Mouse (Mus musculus) cerebellum, adult 2 months (tissue): ENCODE measurements around the gene Slc6a20b. TPM values are rescaled to one million over a fixed set of nuclear protein-coding genes. Genes with fewer than 3 reads are reported as not detected.
"Not testable (repeated sequence)": the region's sequence is repeated elsewhere in the genome, so short reads cannot be mapped to it uniquely, and the experiment has no call there.

Source experiments
- DNase-seq, 2 experiments: peaks; one replicate each; pipeline ENCODE4 v3.0.0; 2021
- H3K27ac ChIP-seq: fragments of 200-500 bp; 2 replicates; pipeline ENCODE4 v1.5.1; 2012; ENCODE audit warnings: low read length, control low read depth, inconsistent platforms; ENCODE audit not compliant: insufficient read depth
- H3K27me3 ChIP-seq: fragments of 200-500 bp; 2 replicates; pipeline ENCODE4 v1.6.1; 2012; ENCODE audit warnings: inconsistent platforms, mild to moderate bottlenecking, low read length, moderate library complexity; ENCODE audit not compliant: control insufficient read depth, insufficient read depth
- H3K4me1 ChIP-seq: fragments of 200-500 bp; 2 replicates; pipeline ENCODE4 v1.6.1; 2011; ENCODE audit warnings: low read length; ENCODE audit not compliant: control insufficient read depth, insufficient read depth
- H3K4me3 ChIP-seq: fragments of 200-500 bp; replicated peaks from 2 replicates; pipeline ENCODE3; 2011; ENCODE audit warnings: mild to moderate bottlenecking, low read depth, low read length, control low read depth; ENCODE audit not compliant: insufficient read depth
- CTCF ChIP-seq: fragments of 200-500 bp; IDR thresholded peaks from 2 replicates; pipeline ENCODE4 v1.5.1; 2011; ENCODE audit warnings: low read depth, mild to moderate bottlenecking, control low read depth, low read length, moderate library complexity, borderline replicate concordance; ENCODE audit not compliant: insufficient read depth
- POLR2A ChIP-seq: fragments of 200-500 bp; IDR thresholded peaks from 2 replicates; pipeline ENCODE4 v1.6.1; 2011; ENCODE audit warnings: low read length, control low read depth, borderline replicate concordance; ENCODE audit not compliant: insufficient read depth
- WGBS: fragments of 180-500 bp; shearing (Covaris S2); methylation state at CpG from one replicate; pipeline ENCODE4 v1.1.7; 2018; 5-methylcytosine and 5-hydroxymethylcytosine counted together
- polyA plus RNA-seq: library from polyadenylated mRNA; depleted of rRNA; stranded (reverse); fragments of >200 nt; gene quantifications from 2 replicates; pipeline ENCODE4 v1.2.3, GENCODE M21; 2012; rRNA removed

The Slc6a20b gene
- 0.25 and 0.41 TPM in 2 replicates for polyA plus RNA-seq

DNA sequence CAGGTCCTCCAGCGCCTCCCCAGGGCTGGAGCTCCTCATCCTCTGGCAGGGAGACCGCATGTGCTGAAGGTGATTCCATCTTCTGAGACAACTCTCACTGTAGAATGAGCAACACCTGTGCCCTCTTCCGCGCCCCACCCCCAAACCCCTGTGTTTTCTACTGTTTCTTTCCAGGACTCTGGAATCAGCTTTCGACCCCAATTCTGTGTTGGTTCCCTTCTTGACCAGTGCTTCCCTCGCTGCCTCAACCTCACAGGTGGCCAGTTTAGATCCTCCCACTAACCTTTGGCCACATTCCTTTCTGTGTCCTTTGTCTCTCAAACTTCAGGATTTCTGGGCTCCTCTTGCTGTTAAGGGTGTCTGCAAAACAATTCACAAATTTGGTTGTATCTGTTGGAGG, at the start of gene Slc6a20b:
Gene Slc6a20b (minus strand): TSS at position 285 of the 400 bp plus-strand sequence.
- Histone ChIP-seq H3K4me3 (no peak within 1 kb of the TSS), H3K27ac (no peak within 1 kb of the TSS), H3K4me1 (no peaks in the 10 kb centered on the region), H3K27me3 (no peaks in the 10 kb centered on the region; the same call in 1 of the 2 replicates)
- 83% methylated on average over 6 of the region's 6 CpGs for WGBS
- TF ChIP-seq POLR2A: no peak
- no peak for DNase-seq

DNA sequence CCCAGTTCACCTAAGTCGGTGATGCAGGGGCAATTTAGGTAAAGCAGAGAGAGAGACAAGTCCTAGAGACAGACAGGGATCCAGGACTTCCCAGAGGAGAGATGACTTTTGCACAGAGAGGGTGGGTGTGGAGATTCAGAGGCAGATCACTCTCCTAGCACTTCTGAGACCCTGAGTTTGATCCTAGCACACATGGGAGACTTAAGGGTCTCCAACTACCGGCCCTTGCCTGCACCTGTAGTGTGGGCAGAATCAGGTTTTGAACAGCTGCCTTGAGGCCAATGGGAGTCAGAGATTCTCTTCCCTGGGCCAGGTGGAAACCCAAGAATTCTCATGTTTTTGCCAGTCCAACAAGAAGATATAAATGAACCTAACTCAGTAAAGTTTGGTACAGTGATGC, 46.8 kb upstream of the Slc6a20b start:
- peaks cover 2% of the 10 kb centered on the region; the same call in 1 of the 2 replicates for H3K27me3 ChIP-seq
- TF ChIP-seq POLR2A (no peak), CTCF (no peak)
- no peak overlapping the region for H3K27ac ChIP-seq
- DNase-seq: no peak
- 47% methylated on average over 2 of the region's 2 CpGs for WGBS
- no peak overlapping the region for H3K4me3 ChIP-seq
- H3K4me1 ChIP-seq: no peaks in the 10 kb centered on the region

DNA sequence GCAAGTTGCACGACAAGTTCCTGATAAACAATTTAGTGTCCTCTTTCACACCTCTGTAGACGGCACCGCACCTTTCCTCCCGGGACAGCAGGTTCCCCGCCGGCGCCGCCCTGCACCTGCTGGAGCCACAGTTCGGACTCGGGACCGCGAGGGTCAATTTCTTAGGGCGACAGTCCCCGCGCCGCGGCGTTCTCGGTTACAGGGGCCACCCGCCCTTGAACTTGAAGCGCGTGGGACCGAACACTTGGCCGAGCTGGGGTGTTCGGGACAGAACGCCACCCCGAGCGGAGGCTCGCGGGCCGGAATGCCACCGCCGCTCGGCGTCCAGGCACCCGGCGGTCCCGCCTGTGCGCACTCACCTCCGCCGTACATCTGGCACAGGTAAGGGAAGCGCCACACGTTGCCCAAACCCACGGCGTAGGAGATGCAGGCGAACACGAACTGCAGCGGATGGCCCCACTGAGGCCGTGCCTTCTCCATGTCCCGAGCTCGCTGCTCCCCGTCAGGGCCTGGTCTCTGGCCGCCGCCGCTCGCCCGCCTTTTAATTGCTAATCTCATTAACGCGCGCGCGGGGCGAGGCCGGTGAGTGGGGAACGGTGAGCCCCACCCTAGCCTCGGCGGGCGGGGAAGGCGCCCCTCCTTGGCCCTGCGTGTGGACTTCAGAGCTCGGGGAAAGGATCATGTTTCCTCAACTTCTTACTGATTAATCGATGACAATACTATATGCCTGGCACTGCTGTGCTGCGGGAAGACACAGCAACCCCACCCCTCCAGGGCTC, 46.2 kb upstream of the Slc6a20b start, which contains the start of the genes Ccr9 and Slc6a20a:
Gene Ccr9 (plus strand): TSS at position 113 of the 779 bp plus-strand sequence.
Gene Slc6a20a (minus strand): TSS at position 559 of the 779 bp plus-strand sequence.
- 2% methylated on average over 73 of the region's 73 CpGs for WGBS
- TF ChIP-seq CTCF: no peak
- no peak for TF ChIP-seq POLR2A
- DNase-seq: no peak
- H3K27ac ChIP-seq: no peak within 1 kb of the TSS
- H3K4me3 ChIP-seq: peak within 1 kb of the TSS; percentile 3
- no peaks in the 10 kb centered on the region for H3K4me1 ChIP-seq
- peaks cover 2% of the 10 kb centered on the region; the same call in 1 of the 2 replicates for H3K27me3 ChIP-seq

DNA sequence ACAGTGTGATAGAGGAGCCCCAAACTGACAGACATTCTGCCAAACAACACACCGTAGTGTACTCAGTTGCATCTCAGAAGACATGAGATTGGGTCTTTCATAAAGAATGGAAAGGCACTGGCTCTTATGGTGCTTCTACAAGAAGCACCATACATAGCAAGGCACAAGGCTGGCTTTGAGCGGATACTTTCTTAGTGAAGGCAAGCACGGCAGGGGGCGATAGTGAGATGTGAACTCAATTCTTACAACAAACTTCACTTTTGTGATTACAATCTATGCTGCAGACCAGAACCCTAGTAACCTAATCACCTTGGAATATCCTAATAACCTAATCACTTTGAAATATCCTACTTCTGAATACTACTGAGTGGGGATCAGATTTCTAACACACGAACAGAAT, 33.3 kb upstream of the Slc6a20b start:
- no peaks in the 10 kb centered on the region for H3K4me1 ChIP-seq
- no peak overlapping the region for H3K27ac ChIP-seq
- 52% methylated on average over 5 of the region's 5 CpGs for WGBS
- H3K27me3 ChIP-seq: no peaks in the 10 kb centered on the region; the same call in 1 of the 2 replicates
- DNase-seq: no peak
- no peak for TF ChIP-seq CTCF
- TF ChIP-seq POLR2A: no peak
- H3K4me3 ChIP-seq: no peak overlapping the region

DNA sequence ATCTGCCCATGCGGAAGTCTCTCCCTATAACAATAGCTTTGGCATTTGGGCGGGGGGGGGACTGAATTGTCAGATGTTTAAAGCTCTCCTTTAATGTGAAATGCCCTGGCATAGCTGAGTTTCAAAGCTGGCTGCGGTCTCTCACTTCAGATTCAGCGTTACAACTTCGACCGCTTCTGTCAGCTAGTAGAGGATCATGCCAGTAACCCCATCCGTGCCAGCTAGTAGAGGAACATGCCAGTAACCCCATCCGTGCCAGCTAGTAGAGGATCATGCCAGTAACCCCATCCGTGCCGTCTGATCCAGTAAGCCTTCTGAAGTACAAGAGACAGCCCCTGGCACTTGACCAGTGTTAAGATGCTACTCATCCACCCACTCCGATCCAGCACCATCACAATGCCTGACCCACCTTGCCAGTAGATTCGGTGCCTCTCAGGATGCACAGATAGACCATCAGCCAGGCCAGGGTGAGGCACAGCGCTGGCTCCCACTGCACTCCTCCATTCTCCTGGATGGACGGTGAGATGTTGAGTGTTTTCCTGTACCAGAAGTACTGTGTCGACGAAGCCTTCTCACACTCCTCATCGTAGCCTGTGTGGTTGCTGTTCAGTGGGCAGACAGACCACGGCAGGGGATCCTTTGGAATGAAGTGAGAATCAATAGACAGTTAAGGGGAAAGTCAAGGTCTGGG, 27.8 kb upstream of the Slc6a20b start:
- H3K27me3 ChIP-seq, H3K27ac ChIP-seq, H3K4me1 ChIP-seq, H3K4me3 ChIP-seq, DNase-seq: not testable (repeated sequence)
- 16% methylated on average over 18 of the region's 18 CpGs for WGBS

DNA sequence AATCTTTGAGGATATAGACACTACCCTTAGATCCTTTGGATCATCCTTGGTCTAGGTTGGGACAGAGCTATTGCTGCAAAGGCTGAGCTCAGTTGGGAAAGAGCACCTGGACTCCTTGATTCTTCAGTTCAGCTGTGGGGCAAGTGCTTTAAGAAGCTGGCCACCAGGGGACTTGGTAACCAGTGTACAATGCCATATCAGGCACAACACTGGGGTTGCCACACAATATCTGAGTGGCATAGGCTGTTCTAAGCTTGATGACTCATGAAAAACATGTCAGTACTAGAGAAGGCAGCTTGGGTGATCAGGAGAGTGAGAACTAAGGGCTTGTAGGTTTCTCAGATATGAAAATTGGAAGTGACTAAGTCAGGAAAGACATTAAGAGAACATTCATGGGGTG, 26.6 kb upstream of the Slc6a20b start:
- TF ChIP-seq CTCF: no peak
- no peak for TF ChIP-seq POLR2A
- no peak for DNase-seq
- no peaks in the 10 kb centered on the region; the same call in 1 of the 2 replicates for H3K27me3 ChIP-seq

DNA sequence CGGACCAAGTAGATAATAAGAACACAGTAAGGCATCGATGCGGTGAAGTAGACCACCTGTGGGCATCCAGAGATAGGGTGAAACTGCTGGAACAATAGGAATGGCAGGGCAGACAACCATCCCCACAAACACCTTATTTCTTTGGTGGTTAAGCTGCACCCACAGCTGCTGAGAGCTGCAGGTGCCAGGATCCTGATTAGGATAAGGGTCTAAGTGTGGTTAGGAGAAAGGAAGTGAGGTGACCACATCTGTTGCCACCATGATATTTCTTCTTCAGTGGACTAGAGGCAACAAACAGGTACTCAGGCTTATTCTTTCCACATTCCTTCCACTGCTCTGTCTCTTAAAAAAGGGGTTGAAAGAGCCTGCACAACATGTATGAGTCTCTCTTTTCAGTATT, 25.1 kb upstream of the Slc6a20b start:
- no peak overlapping the region for H3K4me3 ChIP-seq
- 73% methylated on average over 3 of the region's 3 CpGs for WGBS
- no peaks in the 10 kb centered on the region; the same call in 1 of the 2 replicates for H3K4me1 ChIP-seq
- no peaks in the 10 kb centered on the region for H3K27me3 ChIP-seq
- DNase-seq: no peak
- H3K27ac ChIP-seq: no peak overlapping the region
- TF ChIP-seq POLR2A (no peak), CTCF (no peak)

More for the DNA sequence above, 26.6 kb upstream of the Slc6a20b start:
- no peak overlapping the region for H3K27ac ChIP-seq
- no peak overlapping the region for H3K4me3 ChIP-seq
- H3K4me1 ChIP-seq: no peaks in the 10 kb centered on the region; the same call in 1 of the 2 replicates

DNA sequence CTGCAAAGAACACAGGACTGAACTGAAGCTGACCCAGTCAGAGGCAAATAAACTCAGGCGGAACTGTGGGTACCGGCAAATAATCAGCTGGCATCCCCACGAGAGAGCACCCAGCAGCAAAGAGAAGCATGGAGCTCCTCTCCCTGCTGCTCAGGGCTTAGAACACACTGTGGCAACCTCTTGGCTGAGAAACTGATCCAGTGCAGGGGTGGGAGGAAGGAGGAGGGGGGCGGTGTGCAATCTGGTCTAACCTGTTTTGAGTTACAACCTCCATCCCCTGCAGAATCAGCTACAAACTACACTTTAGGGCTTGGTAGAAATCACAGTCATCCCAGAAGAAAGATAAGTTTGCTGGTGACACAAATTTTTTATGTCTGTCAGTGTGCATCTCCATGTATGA, 19.0 kb upstream of the Slc6a20b start:
- TF ChIP-seq POLR2A (no peak), CTCF (no peak)

More for the DNA sequence above, 19.0 kb upstream of the Slc6a20b start:
- Histone ChIP-seq H3K4me3 (no peak overlapping the region), H3K27me3 (no peaks in the 10 kb centered on the region), H3K27ac (no peak overlapping the region), H3K4me1 (no peaks in the 10 kb centered on the region)
- WGBS: 58% methylated on average over 4 of the region's 4 CpGs
- no peak for DNase-seq
